Mouse (Mus musculus): ENCODE measurements around the gene Mrpl19.

GRCm38 (mm10) chr6:81943281-81943680 lies 22.5 kb downstream of the Mrpl19 start:
- TF ChIP-seq ELF1 (IDR thresholded peaks at IDR 0.05; ENCODE audit: low read depth, low read length) (no peak), ZNF384 (IDR thresholded peaks at IDR 0.05; ENCODE audit: low read depth, low read length) (no peak), CTCF (IDR thresholded peaks at IDR 0.05 in 2 of 3, conservative IDR thresholded peaks at IDR 0.05 in 1 of 3; ENCODE audit: control insufficient read depth in 1 of 3, insufficient read depth in 1 of 3, low read depth in 2 of 3, low read length in 3 of 3, poor library complexity in 1 of 3, severe bottlenecking in 1 of 3) (no peak), HCFC1 (IDR thresholded peaks at IDR 0.05; ENCODE audit: low read depth, low read length) (no peak), POLR2A (IDR thresholded peaks at IDR 0.05; ENCODE audit: control insufficient read depth in 1 of 2, insufficient read depth in 1 of 2, low read depth in 1 of 2, low read length in 2 of 2, poor library complexity in 1 of 2) (no peak), MYC (IDR thresholded peaks at IDR 0.05; ENCODE audit: low read depth, low read length) (no peak), GATA1 (IDR thresholded peaks at IDR 0.05; ENCODE audit: low read depth, low read length) (no peak), MAFK (IDR thresholded peaks at IDR 0.05; ENCODE audit: borderline replicate concordance, low read depth, low read length) (no peak), ZC3H11A (IDR thresholded peaks at IDR 0.05; ENCODE audit: low read depth, low read length) (no peak), EP300 (IDR thresholded peaks at IDR 0.05; ENCODE audit: low read depth in 1 of 2, low read length in 2 of 2) (no peak), ZMIZ1 (IDR thresholded peaks at IDR 0.05; ENCODE audit: low read depth, low read length) (no peak), USF2 (IDR thresholded peaks at IDR 0.05; ENCODE audit: borderline replicate concordance in 1 of 2, insufficient read depth in 1 of 2, low read depth in 1 of 2, low read length in 2 of 2) (no peak)

Measured in MEL (cell line).